Mouse (Mus musculus) left cerebral cortex, adult 18-20 months (tissue): ENCODE measurements at regions not wholly inside any gene's neighbourhood (a gene's known extent, or its start where the extent isn't known, plus 50 kb on each side); places are given as distances from the start of the nearest gene placed in this dataset.

Experiments used
- DNase-seq, 2 experiments: peaks; one replicate each; pipeline ENCODE4 v3.0.0; 2021 to 2022; ENCODE audit warnings: low spot score in 2 of 2, mixed read lengths in 1 of 2

DNA sequence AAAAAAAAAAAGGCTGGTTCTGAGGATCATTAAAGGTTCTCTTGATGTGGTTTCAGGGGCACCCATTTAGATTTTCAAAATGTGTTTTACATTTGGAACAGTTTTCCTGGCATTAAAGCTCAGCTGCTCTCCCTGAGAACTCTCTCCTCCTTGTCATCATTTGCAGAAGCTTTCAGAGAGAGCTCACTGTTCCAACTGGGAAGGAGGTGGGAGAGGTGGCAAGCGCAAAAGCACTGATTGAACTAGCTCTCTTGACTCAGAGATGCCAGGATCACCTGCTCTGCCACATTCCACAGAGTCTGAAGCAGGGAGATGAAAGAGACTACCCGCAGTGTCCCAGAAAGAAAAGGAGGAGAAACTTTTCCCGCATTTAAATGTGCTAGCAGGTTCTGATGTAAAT lies 220.5 kb upstream of the Gbe1 start:
- peak; percentile 25 to 58 for DNase-seq

DNA sequence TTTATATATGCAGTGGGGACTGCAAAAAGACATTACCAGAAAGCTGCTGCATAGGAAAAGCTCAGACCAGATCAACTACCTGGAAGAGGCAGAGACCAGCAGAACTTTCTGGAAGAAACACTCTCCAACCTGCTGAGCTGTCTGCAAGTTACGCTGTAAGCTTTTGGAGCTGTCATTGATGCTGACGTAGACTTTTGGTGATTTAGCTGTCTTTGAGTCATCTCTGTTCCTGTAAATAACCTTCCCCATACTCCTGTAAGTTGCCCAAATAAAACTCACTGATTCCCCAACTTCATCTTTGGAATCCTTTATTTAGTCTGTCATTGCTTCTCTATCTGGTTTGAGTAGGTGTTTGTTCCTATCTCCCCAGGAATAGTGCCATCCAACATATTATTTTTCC lies 218.5 kb upstream of the Gbe1 start:
- no peak for DNase-seq

DNA sequence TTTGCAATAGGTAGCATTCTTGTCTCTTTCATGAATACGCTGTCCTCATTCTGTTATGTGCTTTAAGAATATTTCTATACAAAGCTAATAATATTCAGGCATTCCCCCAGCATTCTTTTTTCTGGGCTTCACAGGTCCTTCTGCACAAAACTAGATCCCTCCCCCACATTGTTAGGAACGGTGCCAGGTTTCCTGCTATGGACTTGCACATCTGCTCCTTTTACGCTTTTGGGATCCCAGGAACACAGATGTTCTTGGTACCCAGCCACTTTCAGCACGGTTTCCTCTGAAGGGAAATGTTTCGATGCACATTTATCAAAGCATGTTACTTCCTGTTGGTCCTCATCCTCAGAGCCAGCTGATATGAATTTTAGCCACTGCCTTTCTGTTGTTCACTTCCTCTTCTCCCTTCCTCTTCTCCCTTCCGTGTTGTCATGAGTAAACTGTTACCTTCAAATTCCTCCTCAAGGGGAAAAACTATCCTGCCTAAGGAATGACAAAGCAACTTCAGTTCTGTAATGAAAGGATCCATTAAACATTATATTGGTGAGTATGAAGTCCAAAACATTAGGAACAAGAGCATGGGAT lies 209.9 kb upstream of the Gbe1 start:
- no peak for DNase-seq

DNA sequence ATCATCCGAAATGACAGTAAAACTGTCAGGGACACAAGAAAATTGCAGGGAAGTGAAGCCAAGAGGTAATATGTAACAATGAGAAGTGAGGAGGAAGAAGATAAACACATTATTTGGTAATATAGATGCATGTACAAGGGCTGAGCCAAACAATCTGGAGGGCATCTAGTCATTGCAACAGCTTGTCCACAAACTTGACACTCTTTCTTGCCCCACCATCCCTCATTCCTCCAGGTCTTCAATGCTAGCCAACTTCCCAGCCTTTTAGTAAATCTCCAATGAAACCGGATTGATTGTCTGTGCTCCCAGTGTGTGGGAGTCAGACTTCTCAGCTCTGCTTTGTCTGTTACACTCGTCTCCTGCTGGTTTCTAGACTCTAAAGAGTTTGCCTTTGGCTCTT lies 172.3 kb upstream of the Gbe1 start:
- DNase-seq, result no peak

DNA sequence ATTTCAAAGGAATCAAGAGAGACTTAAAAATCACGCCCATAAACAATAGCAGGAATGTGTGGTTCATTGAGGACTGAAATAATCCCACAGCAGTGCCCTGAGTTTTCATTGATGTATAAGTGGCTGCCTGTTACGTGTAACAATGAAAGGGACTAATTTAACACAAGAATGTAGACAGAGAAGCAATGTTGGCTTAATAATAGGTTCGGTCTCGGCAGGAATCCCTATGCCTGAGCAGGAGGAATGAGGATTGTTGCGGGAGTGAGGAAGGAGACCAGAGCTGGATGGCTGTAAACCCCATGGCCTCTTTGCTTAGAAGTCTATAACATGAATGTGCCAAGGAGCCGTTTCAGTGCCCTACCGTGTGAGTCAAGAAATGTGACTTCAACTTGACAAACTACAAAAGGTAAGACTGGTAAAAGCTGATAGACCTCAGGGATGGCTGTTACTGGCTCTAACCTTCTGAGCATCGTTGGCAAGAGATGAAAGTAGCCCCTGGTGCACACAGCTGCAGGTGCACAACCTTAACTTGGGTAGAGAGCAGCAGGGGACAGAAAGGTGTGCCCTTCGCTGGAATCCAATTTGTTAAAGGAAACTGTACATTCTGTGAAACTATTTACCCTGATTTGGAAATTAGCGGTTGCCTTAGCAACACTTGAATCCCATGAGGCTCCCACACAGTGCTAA lies 165.9 kb upstream of the Gbe1 start:
- DNase-seq, result no peak

DNA sequence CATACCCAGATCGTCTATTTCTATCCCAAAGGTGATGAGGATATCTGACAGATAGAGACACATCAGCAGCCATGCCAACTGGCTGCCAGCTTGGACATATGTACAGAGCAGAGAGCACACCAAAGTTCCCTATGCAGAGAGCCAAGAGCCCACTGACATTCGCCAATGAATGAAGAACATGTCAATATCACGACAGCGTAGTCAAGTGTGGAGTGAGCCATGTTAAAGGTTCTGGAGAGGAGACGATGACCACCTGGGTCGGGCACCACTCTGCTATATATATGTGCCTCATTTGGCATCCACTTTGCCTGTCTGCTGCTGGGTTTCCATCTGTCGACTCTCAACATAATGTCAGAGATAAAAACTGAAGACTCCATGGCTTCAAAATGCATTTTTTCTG lies 159.2 kb upstream of the Gbe1 start:
- DNase-seq, result no peak

DNA sequence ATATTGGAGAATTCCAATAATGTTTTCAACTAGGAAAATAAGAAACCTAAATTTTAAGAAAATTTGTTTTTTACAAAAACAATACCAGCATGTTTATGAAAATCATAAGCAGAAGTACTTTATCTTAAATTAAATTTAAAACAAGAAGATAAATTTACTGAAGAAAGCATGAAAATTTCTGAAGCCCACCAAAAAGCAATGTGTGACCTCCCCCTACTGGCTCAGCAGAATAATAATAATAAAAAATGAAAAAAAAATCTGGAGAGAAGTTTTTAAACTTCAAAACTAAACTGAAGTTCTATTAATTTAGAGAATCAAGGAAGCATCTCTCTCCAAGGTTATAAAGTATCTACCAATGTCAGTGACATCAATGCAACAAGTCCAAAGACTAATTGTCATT lies 153.2 kb upstream of the Gbe1 start:
- DNase-seq, result no peak

DNA sequence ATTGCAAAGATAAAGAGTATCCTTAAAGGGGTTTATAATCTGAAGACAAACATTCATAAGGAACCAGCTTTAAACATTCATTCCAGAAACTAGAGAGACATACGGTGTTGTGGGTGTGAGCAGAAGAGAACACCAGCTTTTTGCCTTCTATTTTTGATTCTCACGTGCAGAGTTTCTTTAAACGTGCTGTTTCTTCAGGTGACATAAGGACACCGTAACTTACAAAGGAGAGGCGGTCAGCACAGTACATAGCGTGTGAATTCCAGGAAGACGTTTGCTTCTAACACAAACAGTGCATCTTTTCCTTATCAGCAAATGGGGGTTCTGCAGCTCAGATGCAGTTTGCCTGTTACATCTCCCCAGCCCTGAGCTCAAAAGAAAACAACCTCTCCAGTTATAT lies 138.6 kb upstream of the Gbe1 start:
- peak in 1 of 2 experiments; percentile 8 for DNase-seq

DNA sequence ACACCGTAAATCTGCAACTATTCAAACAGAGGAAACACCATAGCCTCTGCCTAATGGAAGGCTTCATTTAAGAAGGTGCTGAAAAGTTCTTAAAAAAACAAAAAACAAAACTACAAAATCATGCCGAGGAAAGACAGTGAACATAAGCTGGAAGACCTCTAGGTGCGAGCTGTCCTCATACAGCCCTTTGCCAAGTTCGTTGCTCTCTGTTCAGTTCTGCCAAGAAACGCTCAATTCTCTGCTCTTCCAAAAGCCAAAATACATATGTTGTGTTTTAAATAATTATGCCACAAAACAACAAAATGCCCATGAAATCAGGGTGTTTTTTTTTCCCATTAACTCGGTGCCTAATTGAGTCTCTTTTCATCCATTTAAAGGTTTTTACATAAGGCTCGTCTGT lies 134.8 kb upstream of the Gbe1 start:
- DNase-seq, result no peak

DNA sequence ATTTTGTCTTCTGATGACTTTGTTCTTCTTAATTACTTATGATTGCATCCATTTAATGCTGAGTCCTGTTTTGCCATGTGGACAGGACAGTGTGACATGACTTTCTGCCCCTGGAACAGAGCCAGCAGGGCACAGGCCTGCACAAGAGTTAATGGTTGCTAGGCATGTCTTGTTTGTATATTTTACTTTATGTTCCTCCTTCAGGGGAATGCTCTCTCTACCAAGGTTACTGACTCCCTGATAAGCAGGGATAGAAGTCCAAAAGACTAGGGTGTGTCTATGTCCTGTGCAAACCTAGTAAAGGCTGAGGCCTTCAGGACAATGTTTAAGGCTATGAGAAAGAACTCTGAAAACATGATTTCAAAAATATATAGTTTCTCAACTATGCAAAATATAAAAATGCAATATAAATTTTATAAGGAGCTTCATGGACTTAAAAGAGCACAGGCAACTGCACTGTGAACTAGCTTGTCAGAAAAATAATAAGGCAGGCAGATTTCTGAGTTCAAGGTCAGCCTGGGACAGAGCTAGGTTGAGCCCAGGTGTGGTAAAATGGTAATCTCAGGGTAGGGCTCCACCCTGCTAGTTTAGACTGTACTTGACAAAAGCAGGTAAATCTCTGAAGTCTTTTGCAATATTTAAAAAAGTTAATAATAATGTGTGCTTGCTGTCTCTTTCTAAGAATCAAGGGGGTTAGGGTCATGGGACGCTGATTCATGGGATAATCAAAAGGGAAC lies 99.7 kb upstream of the Gbe1 start:
- no peak for DNase-seq

DNA sequence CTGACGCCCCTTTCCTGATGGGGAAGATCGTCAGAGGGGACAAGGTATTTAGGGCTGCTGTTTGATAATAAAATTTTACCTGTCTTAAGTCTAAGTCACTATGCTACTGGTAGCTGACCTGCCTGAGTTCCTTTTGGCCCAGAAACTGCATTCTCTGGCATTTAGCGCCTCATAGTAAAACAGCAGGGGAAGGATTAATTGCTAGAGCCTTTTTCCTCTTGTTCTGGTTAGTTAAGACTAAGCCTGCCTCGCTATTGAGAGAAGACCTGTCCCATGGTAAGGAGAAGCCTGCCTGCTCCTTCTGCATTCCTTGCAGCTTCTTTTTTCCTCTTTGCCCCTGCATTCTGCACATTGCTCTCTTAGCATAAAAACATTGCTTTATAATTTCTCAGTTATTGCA lies 98.9 kb upstream of the Gbe1 start:
- no peak for DNase-seq

DNA sequence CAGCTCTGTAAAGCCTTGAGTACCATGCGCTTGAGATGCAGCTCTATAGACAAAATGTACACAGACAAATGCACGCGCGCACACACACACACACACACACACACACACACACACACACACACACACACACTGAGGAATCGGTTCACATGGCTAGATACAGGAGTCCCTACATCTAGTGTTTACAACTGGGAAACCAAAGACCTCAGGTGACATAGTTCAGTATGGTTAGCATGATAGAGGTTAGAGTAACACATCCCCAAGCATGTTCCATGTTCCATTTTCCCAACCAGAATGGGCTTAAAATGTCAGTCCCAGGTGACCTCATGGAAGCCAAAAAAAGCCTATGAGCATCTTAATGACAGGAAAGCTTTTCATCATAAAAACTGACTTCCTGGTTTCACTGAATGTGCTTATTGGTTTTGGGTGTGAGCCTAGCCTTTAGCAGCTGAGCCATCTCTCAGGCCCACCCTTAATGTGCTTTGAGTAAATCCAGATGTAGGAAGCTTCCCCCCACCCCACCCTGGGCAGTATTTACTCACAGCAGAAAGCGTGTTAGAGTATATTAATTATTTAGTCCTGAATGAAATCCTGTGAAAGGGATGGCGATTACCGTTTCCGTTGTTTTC lies 86.0 kb upstream of the Gbe1 start:
- no peak for DNase-seq

DNA sequence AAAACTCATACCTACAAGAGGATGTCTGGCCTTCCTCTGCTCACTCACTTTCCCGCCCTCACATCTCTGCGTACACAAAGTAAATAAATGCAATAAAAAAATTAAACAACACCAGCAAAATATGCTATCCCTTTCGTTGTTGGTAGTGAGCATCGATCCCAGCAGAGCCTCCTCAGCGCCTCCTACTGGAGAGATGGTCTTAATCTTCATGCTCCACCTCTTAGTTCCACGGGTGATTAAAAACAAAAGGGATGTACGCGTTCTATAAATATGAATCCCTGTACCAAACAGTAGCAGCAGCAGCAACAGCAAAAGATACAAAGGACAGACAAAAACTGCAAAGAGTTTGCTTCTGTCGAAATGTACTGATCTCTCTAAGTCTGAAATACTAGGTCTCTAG lies 81.0 kb upstream of the Gbe1 start:
- DNase-seq, result no peak

DNA sequence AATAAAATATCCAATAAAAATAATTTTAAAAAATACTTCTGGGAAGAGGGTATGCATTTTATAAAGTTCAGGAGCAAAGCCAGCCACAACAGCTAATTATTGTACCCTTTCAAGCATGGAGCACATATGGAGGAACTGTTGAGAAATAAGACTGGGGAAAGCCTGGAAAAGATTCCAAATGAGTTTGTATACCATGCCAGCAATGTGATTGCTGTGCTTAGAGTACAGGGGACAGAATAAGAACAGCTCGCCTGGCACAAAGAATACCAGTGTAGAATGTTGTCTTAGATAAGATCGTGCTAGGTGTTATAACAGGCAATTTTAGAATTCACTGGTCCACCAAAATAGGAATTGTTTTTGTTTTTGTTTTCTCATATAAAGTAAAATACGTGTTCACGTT lies 78.6 kb upstream of the Gbe1 start:
- no peak for DNase-seq

DNA sequence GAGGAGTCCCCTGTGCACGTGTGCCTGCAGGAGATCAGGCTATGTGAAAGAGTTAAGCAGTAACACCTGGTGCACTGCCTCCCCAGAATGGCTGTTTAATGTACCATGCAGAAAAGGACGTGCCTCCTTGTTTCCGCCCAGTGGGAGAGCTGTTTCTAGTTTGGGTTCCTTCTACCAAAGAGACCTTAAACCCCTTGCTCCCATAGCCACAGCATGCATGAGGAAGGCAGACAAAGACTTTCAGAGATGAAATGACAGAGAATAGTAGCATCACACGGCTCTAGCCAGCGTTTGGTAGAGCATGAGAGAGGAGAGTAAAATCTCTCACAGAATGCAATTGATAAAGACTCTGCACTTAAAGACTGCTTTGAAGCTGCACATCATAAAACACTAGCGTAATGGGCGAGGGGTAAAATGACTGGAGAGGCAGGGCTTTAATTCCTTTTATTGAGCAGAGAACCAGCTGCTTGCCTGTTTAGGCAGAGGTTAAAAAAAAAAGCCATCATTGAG lies 74.3 kb upstream of the Gbe1 start:
- DNase-seq, result no peak

DNA sequence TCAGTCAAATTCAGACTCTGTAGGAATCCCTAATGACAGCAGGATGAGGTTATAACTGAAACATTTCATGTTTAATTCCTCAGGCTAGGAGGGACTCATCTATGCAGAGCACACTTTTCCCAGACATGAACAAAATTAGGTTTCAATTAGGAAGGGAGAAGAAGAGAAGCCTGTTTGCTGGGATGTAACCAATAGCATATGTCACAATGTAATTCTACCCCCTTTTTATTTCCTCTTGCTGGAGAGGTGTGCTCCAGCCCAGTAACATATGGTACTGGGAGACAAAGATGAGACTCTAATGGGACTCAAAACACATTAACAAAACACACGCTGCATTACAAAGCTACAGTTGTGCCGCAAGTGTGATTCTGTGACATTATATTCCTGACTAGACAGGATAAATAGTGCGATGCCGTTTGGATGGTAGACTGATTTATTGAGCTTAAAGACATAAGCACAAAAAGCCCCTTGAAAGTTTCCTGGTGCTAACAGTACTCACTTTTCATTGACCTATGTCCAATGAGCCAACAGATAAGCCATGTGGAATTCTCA lies 69.5 kb upstream of the Gbe1 start:
- DNase-seq, result no peak

DNA sequence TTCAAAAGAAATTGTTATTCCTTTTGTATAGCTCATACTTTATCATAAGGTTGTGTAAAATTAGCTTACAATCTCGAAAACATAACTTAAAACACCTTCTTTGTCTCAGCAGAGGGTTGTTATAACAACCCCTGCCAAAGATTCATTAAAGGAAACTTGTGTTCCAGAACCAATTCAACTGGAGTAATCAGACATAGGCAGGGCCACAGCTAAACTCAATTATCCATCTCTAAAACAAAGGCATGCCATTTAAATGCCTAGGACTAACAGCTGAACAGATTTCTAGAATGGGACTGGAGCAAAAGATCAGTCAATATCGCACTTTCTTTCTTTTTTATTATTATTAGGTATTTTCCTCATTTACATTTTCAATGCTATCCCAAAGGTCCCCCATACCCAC lies 68.8 kb upstream of the Gbe1 start:
- DNase-seq, result no peak

DNA sequence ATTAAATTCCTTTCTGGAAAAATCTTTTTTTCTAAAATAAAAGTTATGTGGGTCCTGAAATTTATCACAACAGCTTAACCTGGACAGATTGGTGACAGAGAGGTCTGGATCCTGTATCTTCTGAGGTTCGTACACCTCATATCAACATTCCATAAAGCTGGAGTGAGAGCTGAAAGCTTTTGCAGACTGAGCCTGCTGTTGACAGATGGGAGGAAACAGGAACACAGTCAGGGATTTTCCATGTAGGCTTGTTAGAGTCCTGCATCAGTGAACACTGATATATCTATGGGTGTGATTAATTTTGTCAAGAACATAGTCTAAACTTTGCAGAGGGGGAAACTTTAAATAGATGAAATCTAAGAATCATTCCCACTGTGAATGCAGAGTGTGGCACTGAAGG lies 54.4 kb upstream of the Gbe1 start:
- DNase-seq, result no peak

DNA sequence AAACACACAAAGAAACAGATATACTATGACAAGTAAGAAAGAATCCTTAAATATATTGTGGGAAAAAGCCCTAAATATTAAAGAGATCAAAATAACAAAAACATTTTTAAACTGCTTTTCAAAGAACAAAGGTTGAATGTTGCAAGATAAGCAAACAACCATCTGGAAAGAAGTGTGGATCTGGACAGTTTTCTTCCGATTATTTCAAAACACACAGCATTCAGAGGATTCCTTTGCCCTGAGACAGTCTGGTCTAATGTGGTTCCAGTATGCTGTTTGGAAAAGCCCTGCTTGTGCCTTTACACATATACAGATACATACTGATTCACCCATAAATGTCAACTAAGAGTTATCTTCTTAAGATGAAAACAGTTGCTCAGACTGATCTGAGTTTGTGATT lies 53.6 kb upstream of the Gbe1 start:
- DNase-seq, result no peak
